Mouse (Mus musculus) intestine, embryonic 16.5 days (tissue): Measurements from ENCODE around the gene Teddm3. TPM values are rescaled to one million over a fixed set of nuclear protein-coding genes. Genes with fewer than 3 reads are reported as not detected.
"Not testable (repeated sequence)": the region's sequence is repeated elsewhere in the genome, so short reads cannot be mapped to it uniquely, and the experiment has no call there.

ENCODE experiments used
- ATAC-seq: fragments of 200-750 bp; cut with Nextera tagmentation; 2 replicates; pipeline ENCODE4 v1.8.0; 2017; ENCODE audit warnings: moderate TSS enrichment, moderate library complexity
- H3K27ac ChIP-seq: fragments of 300-500 bp; sonication (generic); 2 replicates; pipeline ENCODE4 v1.5.1; 2014; ENCODE audit warnings: mild to moderate bottlenecking, low read length
- H3K27me3 ChIP-seq: fragments of 300-500 bp; sonication (generic); replicated peaks from 2 replicates; pipeline ENCODE4 v1.6.1; 2014; ENCODE audit warnings: low read length, control low read depth, mixed read lengths; ENCODE audit not compliant: control insufficient read depth, insufficient read depth
- H3K36me3 ChIP-seq: fragments of 300-500 bp; sonication (generic); 2 replicates; pipeline ENCODE4 v1.6.1; 2014; ENCODE audit warnings: low read length, control low read depth; ENCODE audit not compliant: control insufficient read depth, insufficient read depth
- H3K4me1 ChIP-seq: fragments of 300-500 bp; sonication (generic); 2 replicates; pipeline ENCODE4 v1.6.1; 2014; ENCODE audit warnings: low read length, control low read depth, mixed read lengths; ENCODE audit not compliant: control insufficient read depth, insufficient read depth
- H3K4me2 ChIP-seq: fragments of 300-500 bp; sonication (generic); 2 replicates; pipeline ENCODE4 v1.6.1; 2014; ENCODE audit warnings: low read depth, low read length, control low read depth
- H3K4me3 ChIP-seq: fragments of 300-500 bp; sonication (generic); 2 replicates; pipeline ENCODE4 v1.5.1; 2014; ENCODE audit warnings: mild to moderate bottlenecking, low read length
- H3K9ac ChIP-seq: fragments of 300-500 bp; sonication (generic); 2 replicates; pipeline ENCODE4 v1.6.1; 2014; ENCODE audit warnings: low read depth, low read length
- H3K9me3 ChIP-seq: fragments of 300-500 bp; sonication (generic); 2 replicates; pipeline ENCODE4 v1.6.1; 2016; ENCODE audit warnings: low read length, control low read depth; ENCODE audit not compliant: control insufficient read depth
- WGBS: fragments of 180-500 bp; shearing (Covaris S2); extraction: QIAGEN DNeasy Blood & Tissue Kit; methylation state at CpG from one replicate; pipeline ENCODE4 v1.1.7; 2014; 5-methylcytosine and 5-hydroxymethylcytosine counted together
- polyA plus RNA-seq: library from polyadenylated mRNA; unstranded; fragments of >200 nt; fragmentation: Nextera tagmentation; extraction: Ambion mirVana; gene quantifications from 2 replicates; pipeline ENCODE4 v1.2.1, GENCODE M21; 2015

Teddm3 gene
- polyA plus RNA-seq, 1 experiment from 2014 or later = 0.20 TPM

DNA sequence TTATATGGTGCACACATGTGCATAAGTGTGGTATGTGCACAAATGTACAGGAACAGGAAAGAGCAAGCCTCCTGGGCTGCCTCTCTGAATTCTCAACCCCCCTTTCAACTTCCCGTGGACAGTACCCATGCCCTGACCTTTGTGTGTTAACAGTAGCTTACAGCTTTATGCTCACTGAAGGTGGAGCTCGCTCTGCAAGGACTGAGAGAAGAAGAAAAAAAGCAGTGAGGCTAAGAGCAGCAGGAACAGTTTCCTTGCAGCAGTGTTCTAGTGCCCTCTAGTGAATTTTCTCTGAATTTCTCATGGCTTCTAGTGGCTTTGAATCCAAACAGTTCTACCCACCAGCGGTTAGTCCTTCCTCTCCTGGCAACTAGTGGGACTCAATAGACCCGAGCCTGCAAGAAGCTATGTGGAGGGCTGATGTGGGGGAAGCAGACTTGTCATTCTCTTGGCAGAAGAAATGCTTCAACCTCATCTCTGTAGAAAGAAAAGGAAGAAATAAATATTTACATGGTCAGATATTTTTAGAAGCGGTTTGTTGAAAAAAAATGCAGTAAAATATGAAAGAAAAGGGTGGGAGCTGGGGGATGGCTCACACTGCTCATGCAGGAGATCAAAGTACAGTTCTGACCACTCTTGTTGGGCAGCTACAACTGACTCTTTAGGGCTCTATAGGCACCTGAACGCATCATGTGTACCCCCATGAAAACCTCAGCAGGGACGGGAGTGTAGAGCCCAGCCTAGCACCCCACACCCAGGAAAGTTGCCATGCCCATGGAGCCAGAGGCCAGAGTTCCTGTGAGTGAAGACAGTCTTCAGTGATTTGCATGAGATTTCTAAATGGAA, 38.9 kb upstream of the Teddm3 start:
- no peak overlapping the region for H3K4me2 ChIP-seq
- 28% methylated on average over 7 of the region's 7 CpGs for WGBS
- 0 out of 2 replicates have a peak, but pooled peaks cover 3% of the 10 kb centered on the region for H3K4me1 ChIP-seq
- H3K27me3 ChIP-seq = no peaks in the 10 kb centered on the region
- no peak overlapping the region for H3K9ac ChIP-seq
- no peak overlapping the region for H3K27ac ChIP-seq
- H3K4me3 ChIP-seq = no peak overlapping the region
- H3K9me3 ChIP-seq = no peaks in the 10 kb centered on the region
- ATAC-seq = peak; percentile 67
- no peaks in the 10 kb centered on the region for H3K36me3 ChIP-seq

DNA sequence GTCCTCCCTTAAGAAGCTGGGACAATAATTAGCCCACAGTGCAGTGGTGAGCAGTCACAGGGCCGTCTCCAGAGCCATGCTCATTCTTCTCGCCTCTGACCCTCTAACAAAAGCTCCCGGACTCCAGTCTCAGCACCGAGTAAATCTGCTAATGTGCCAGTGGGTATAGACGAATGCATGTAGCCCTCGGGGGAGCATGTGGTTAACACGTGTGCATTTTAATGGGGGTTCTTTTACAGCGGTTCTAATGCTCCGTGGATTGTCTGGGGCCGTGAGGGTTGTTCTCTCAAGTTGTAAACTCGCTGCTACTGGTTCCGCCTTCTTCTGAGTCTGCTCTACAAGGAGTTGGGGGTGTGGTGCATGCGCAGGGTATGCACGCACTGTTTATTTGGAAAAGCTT, 37.8 kb upstream of the Teddm3 start:
- no peak overlapping the region for H3K27ac ChIP-seq
- H3K27me3 ChIP-seq = no peaks in the 10 kb centered on the region
- 0 out of 2 replicates have a peak, but pooled peaks cover 3% of the 10 kb centered on the region for H3K4me1 ChIP-seq
- no peaks in the 10 kb centered on the region for H3K9me3 ChIP-seq
- WGBS = 67% methylated on average over 14 of the region's 14 CpGs
- H3K36me3 ChIP-seq = no peaks in the 10 kb centered on the region
- H3K9ac ChIP-seq = no peak overlapping the region
- no peak for ATAC-seq
- no peak overlapping the region for H3K4me2 ChIP-seq
- no peak overlapping the region for H3K4me3 ChIP-seq

- Histone ChIP-seq H3K36me3 (no peaks in the 10 kb centered on the region), H3K27me3 (no peaks in the 10 kb centered on the region), H3K9ac (no peak overlapping the region), H3K4me3 (no peak overlapping the region), H3K4me2 (no peak overlapping the region), H3K9me3 (no peaks in the 10 kb centered on the region), H3K4me1 (0 out of 2 replicates have a peak, but pooled peaks cover 3% of the 10 kb centered on the region), H3K27ac (no peak overlapping the region)
- WGBS = 78% methylated on average over 3 of the region's 3 CpGs
- ATAC-seq = no peak
Measured at GRCm38 (mm10) chr16:21188345-21188744, 34.5 kb upstream of the Teddm3 start.

DNA sequence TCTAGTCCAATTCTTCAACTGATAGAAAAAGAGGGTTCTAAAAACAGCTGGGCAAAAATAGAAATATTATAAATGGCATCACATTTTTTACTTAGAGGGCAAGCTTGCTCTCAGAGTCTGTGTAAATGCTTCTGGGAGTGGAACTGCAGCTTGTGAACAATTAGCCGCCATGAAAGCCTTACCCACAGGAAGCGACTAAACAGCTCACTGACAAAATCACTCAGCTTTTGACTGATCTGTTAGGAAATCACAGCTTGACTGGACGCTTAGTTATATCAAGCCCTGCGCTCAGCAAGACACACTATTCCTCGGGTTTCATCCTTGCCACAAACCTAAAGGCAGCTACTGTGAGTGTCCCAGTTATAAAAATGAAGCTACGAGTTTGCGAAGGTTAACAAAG, 33.8 kb upstream of the Teddm3 start:
- Histone ChIP-seq H3K4me2 (no peak overlapping the region), H3K36me3 (no peaks in the 10 kb centered on the region), H3K9me3 (no peaks in the 10 kb centered on the region), H3K4me3 (no peak overlapping the region), H3K4me1 (0 out of 2 replicates have a peak, but pooled peaks cover 3% of the 10 kb centered on the region), H3K27ac (no peak overlapping the region), H3K9ac (no peak overlapping the region), H3K27me3 (no peaks in the 10 kb centered on the region)
- ATAC-seq = no peak
- 53% methylated on average over 7 of the region's 7 CpGs for WGBS

DNA sequence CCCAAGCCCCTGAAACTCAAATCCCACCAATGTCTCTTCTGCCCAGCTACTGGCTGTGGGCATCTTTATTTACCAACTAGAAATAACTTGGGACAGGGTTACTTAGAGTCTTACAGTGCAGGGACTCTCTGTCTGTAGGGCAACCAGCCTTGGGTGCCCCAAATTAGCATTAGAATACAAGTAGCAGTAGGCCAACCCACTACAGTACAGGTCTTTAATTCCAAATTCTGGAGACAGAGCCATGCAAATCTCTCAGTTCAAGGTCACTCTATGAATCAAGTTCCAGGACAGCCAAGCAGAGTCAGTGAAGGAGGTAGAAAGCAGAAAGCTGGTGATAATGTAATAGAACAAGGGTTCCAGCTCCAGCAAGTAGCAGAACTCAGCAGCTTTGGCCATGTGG, 30.9 kb upstream of the Teddm3 start:
- no peaks in the 10 kb centered on the region for H3K27me3 ChIP-seq
- no peak for ATAC-seq
- H3K4me1 ChIP-seq = no peaks in the 10 kb centered on the region
- H3K4me3 ChIP-seq = no peak overlapping the region
- no peaks in the 10 kb centered on the region for H3K9me3 ChIP-seq
- H3K4me2 ChIP-seq = no peak overlapping the region
- no peak overlapping the region for H3K9ac ChIP-seq
- no peak overlapping the region for H3K27ac ChIP-seq
- H3K36me3 ChIP-seq = no peaks in the 10 kb centered on the region

GRCm38 (mm10) chr16:21182108-21182507, 28.3 kb upstream of the Teddm3 start:
- H3K9ac ChIP-seq = no peak overlapping the region
- H3K9me3 ChIP-seq = no peaks in the 10 kb centered on the region
- 86% methylated on average over 1 of the region's 1 CpGs for WGBS
- no peaks in the 10 kb centered on the region for H3K36me3 ChIP-seq
- H3K27ac ChIP-seq = no peak overlapping the region
- H3K4me1 ChIP-seq = no peaks in the 10 kb centered on the region
- H3K4me2 ChIP-seq = no peak overlapping the region
- no peaks in the 10 kb centered on the region for H3K27me3 ChIP-seq
- ATAC-seq = no peak
- H3K4me3 ChIP-seq = no peak overlapping the region

- no CpG with 5 or more reads among the region's 1 CpGs for WGBS
- no peak for ATAC-seq
- H3K9me3 ChIP-seq = no peaks in the 10 kb centered on the region; the same call in 1 of the 2 replicates
- no peak overlapping the region for H3K4me2 ChIP-seq
- H3K4me3 ChIP-seq = no peak overlapping the region
- no peak overlapping the region for H3K9ac ChIP-seq
- no peak overlapping the region for H3K27ac ChIP-seq
- H3K4me1 ChIP-seq = no peaks in the 10 kb centered on the region
- H3K27me3 ChIP-seq = no peaks in the 10 kb centered on the region
- H3K36me3 ChIP-seq = no peaks in the 10 kb centered on the region
Measured at GRCm38 (mm10) chr16:21175236-21175635, 21.4 kb upstream of the Teddm3 start.

- no peak for ATAC-seq
- H3K36me3 ChIP-seq = no peaks in the 10 kb centered on the region
- no peak overlapping the region for H3K9ac ChIP-seq
- WGBS = 89% methylated on average over 13 of the region's 13 CpGs
- H3K4me1 ChIP-seq = no peaks in the 10 kb centered on the region
- no peaks in the 10 kb centered on the region; the same call in 1 of the 2 replicates for H3K9me3 ChIP-seq
- H3K4me2 ChIP-seq = no peak overlapping the region
- no peaks in the 10 kb centered on the region for H3K27me3 ChIP-seq
- H3K4me3 ChIP-seq = no peak overlapping the region
- no peak overlapping the region for H3K27ac ChIP-seq
Measured at GRCm38 (mm10) chr16:21168730-21169129, 14.9 kb upstream of the Teddm3 start.

- H3K9ac ChIP-seq, H3K27ac ChIP-seq, H3K4me1 ChIP-seq, H3K36me3 ChIP-seq, H3K4me3 ChIP-seq, H3K27me3 ChIP-seq, H3K9me3 ChIP-seq, H3K4me2 ChIP-seq: not testable (repeated sequence)
- 17% methylated on average over 15 of the region's 19 CpGs for WGBS
- peak; percentile 82 for ATAC-seq
Measured at GRCm38 (mm10) chr16:21165343-21166220, 11.8 kb upstream of the Teddm3 start.
